Mouse (Mus musculus) cortical plate, adult 2 months (tissue): Measurements from ENCODE around the gene Klrb1a.

ENCODE experiments used
- CTCF ChIP-seq: fragments of 200-500 bp; IDR thresholded peaks from 2 replicates; pipeline ENCODE4 v1.5.1; 2011; ENCODE audit warnings: mild to moderate bottlenecking, control low read depth, low read length; ENCODE audit not compliant: insufficient read depth; ENCODE audit errors: extremely low read depth
- POLR2A ChIP-seq: fragments of 200-500 bp; IDR thresholded peaks from 2 replicates; pipeline ENCODE4 v1.6.1; 2011; ENCODE audit warnings: mild to moderate bottlenecking, low read length, control low read depth; ENCODE audit not compliant: insufficient read depth; ENCODE audit errors: extremely low read depth

- TF ChIP-seq POLR2A (no peak), CTCF (no peak)
Measured at GRCm38 (mm10) chr6:128597121-128597522, 26.2 kb downstream of the Klrb1a start.
